Mouse (Mus musculus): ENCODE measurements around the gene Upk3bl. TPM values are rescaled to one million over a fixed set of nuclear protein-coding genes. Genes with fewer than 3 reads are reported as not detected.

Gene Upk3bl
- polyA plus RNA-seq, 1 experiment from 2014 or later, result not detected

DNA sequence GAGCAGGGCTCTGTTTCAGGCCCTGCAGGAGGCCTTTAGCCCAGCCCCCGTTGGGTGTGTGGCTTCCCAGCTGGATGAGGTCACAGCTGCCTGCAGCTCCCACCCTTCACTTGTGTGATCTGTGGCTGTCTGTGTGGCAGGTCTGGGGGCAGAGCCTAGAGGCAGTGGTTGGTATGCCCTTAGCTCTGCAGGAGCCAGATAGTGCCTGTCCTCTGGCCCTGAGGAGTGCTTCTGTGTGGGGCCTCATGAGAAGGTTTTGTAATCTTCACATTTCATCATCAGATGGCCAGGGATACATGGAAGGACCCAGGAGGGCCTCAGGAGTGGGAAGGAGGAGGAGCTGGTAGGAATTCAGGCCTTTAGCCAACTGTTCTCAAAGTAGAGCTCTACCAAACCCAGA lies 34.4 kb upstream of the Upk3bl start:
- Histone ChIP-seq H3K4me2 (ENCODE audit: low read length) (no peak overlapping the region), H3K36me3 (ENCODE audit: control insufficient read depth, insufficient read depth, low read length) (no peaks in the 10 kb centered on the region), H3K9me3 (replicated peaks; ENCODE audit: control insufficient read depth, low read length, poor library complexity, severe bottlenecking) (no peaks in the 10 kb centered on the region), H3K4me3 (ENCODE audit: low read depth, low read length) (no peak overlapping the region), H3K27ac (ENCODE audit: low read length) (no peak overlapping the region), H3K9ac (ENCODE audit: low read depth, low read length) (no peak overlapping the region), H3K4me1 (ENCODE audit: control insufficient read depth, insufficient read depth, low read length) (peaks cover 11% of the 10 kb centered on the region; the same call in 1 of the 2 replicates), H3K27me3 (ENCODE audit: control insufficient read depth, insufficient read depth, low read depth, low read length) (no peaks in the 10 kb centered on the region)
- 48% methylated on average over 1 of the region's 1 CpGs for WGBS
- no peak for ATAC-seq

DNA sequence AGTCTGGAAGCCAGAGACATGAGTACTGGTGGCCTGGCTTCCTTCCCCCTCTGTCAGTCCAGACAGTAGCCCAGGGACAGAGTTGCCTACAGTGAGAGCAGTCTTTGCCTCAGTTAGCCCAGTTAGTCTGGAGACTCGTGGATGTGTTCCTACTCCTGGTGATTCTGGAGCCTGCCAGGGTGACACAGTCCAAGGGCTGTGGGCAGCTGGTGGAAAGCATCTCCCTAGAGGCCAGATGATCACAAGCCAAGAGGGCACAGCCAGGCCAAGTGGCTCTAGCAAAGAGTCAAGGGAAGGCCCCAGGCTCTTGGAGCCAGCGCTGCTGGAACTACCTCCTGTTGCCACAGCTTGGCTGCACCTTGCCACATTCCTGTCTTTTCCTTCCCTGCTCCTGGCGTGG lies 28.6 kb upstream of the Upk3bl start:
- Histone ChIP-seq H3K4me2 (ENCODE audit: low read length) (no peak overlapping the region), H3K27me3 (ENCODE audit: control insufficient read depth, insufficient read depth, low read depth, low read length) (no peaks in the 10 kb centered on the region), H3K9ac (ENCODE audit: low read depth, low read length) (no peak overlapping the region), H3K27ac (ENCODE audit: low read length) (no peak overlapping the region), H3K36me3 (ENCODE audit: control insufficient read depth, insufficient read depth, low read length) (peaks cover 17% of the 10 kb centered on the region; the same call in 1 of the 2 replicates), H3K9me3 (replicated peaks; ENCODE audit: control insufficient read depth, low read length, poor library complexity, severe bottlenecking) (no peaks in the 10 kb centered on the region), H3K4me1 (ENCODE audit: control insufficient read depth, insufficient read depth, low read length) (no peaks in the 10 kb centered on the region), H3K4me3 (ENCODE audit: low read depth, low read length) (no peak overlapping the region)
- ATAC-seq, result no peak
- 87% methylated on average over 3 of the region's 3 CpGs for WGBS

DNA sequence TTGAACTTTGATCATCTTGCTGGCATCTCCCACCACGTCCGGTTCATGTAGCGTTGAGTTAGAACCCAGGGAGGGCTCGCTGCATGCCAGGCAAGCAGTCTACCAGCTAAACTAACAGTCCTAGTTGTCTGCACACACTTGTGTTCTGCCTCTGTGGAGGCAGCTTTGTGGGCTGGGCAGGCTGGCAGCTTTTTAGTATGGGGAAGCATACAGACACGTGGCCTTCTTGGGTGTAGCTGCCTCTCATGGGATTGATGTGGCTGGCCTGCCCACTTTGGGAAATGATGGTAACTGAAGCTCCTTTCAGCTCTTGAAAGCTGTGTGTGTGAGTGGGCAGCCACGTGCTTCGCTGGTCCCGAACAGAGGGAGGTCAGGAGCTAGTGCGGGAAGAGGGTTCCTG lies 27.4 kb upstream of the Upk3bl start:
- Histone ChIP-seq H3K4me2 (ENCODE audit: low read length) (no peak overlapping the region), H3K4me1 (ENCODE audit: control insufficient read depth, insufficient read depth, low read length) (no peaks in the 10 kb centered on the region), H3K4me3 (ENCODE audit: low read depth, low read length) (no peak overlapping the region), H3K27ac (ENCODE audit: low read length) (no peak overlapping the region), H3K9me3 (replicated peaks; ENCODE audit: control insufficient read depth, low read length, poor library complexity, severe bottlenecking) (no peaks in the 10 kb centered on the region), H3K9ac (ENCODE audit: low read depth, low read length) (no peak overlapping the region), H3K27me3 (ENCODE audit: control insufficient read depth, insufficient read depth, low read depth, low read length) (no peaks in the 10 kb centered on the region), H3K36me3 (ENCODE audit: control insufficient read depth, insufficient read depth, low read length) (peaks cover 23% of the 10 kb centered on the region; the same call in 1 of the 2 replicates)
- WGBS, result 79% methylated on average over 9 of the region's 9 CpGs
- no peak for ATAC-seq

DNA sequence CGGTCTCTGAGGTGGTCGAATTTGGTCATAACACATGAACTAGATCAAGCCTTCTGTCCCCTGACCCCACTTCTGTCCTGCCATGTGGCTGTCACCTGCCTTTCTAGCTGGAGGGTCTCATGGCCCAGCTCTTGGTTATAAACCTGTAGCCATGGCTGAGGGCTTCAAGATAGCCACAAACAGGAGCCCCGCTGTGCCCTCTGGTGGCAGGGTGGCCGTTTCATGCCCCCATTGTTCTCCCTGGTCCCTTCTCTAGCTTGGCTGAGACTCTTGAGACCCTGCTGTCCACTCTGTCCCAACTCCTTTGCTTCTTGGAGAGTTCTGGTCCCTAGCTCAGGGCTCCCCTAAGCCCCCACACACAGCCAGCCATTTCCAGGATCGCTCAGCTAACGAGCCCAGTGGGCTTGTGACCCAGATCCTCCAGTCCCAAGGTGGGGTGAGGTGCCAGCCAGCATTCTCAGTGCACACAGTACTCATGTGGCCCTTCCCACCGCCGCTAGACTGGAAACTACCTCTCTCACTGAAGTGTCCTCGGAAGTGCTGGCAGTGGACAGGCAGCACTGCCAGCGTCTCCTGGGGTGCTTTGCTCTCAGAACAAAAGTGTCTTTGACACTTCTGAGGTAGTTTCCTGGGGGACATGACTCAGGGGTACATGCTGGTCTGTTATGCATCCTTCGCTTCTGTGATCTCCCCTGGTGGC lies 26.5 kb upstream of the Upk3bl start:
- Histone ChIP-seq H3K9ac (ENCODE audit: low read depth, low read length) (no peak overlapping the region), H3K27ac (ENCODE audit: low read length) (no peak overlapping the region), H3K9me3 (replicated peaks; ENCODE audit: control insufficient read depth, low read length, poor library complexity, severe bottlenecking) (no peaks in the 10 kb centered on the region), H3K36me3 (ENCODE audit: control insufficient read depth, insufficient read depth, low read length) (peaks cover 28% of the 10 kb centered on the region), H3K27me3 (ENCODE audit: control insufficient read depth, insufficient read depth, low read depth, low read length) (no peaks in the 10 kb centered on the region), H3K4me1 (ENCODE audit: control insufficient read depth, insufficient read depth, low read length) (no peaks in the 10 kb centered on the region), H3K4me3 (ENCODE audit: low read depth, low read length) (no peak overlapping the region), H3K4me2 (ENCODE audit: low read length) (no peak overlapping the region)
- ATAC-seq, result no peak
- WGBS, result 71% methylated on average over 11 of the region's 11 CpGs

DNA sequence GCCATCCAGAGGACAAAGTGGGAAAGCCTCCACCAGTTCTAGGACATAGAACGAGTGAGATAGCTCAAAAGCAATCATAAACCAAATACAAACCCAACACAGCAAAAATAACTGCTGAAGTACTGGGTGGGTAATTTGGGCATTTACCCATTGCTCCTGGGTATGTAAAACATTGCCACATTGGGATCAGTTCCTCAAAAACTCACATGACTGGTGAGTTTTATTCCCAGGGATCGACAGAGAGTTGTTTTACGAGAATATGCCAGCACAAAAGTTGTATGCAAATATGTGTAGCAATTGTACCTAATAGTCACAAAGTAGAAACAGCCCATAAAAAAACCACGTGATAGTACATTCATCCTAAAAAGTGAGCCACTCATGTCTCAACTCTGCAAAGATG lies 19.4 kb upstream of the Upk3bl start:
- H3K27me3 ChIP-seq (ENCODE audit: control insufficient read depth, insufficient read depth, low read depth, low read length), result no peaks in the 10 kb centered on the region
- peaks cover 12% of the 10 kb centered on the region for H3K36me3 ChIP-seq (ENCODE audit: control insufficient read depth, insufficient read depth, low read length)
- 86% methylated on average over 4 of the region's 4 CpGs for WGBS
- H3K4me1 ChIP-seq (ENCODE audit: control insufficient read depth, insufficient read depth, low read length), result no peaks in the 10 kb centered on the region
- no peaks in the 10 kb centered on the region for H3K9me3 ChIP-seq (replicated peaks; ENCODE audit: control insufficient read depth, low read length, poor library complexity, severe bottlenecking)
- no peak overlapping the region for H3K4me2 ChIP-seq (ENCODE audit: low read length)
- no peak overlapping the region for H3K27ac ChIP-seq (ENCODE audit: low read length)
- H3K9ac ChIP-seq (ENCODE audit: low read depth, low read length), result no peak overlapping the region
- ATAC-seq, result no peak
- no peak overlapping the region for H3K4me3 ChIP-seq (ENCODE audit: low read depth, low read length)

DNA sequence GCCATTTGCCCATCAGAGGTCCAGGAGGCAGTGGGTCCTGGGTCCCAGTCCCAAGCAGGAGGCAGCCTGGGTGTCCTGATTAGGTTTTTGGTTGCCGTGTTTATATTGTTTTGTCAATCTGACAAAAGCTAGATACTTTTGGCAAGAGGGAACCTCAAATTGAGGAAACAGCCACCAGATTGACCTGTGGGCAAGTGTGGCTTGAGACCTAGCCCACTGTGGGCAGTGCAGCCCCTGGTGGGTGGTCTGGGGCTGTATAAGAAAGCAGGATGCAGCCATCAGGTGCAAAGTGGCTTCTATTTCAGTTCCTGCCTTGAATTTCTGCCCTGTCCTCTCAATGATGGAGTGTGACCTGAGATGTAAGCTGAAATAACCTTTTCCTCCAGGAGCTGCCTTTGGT lies 19.0 kb upstream of the Upk3bl start:
- no peaks in the 10 kb centered on the region for H3K9me3 ChIP-seq (replicated peaks; ENCODE audit: control insufficient read depth, low read length, poor library complexity, severe bottlenecking)
- no peak overlapping the region for H3K4me3 ChIP-seq (ENCODE audit: low read depth, low read length)
- 92% methylated on average over 1 of the region's 1 CpGs for WGBS
- no peak for ATAC-seq
- H3K4me1 ChIP-seq (ENCODE audit: control insufficient read depth, insufficient read depth, low read length), result no peaks in the 10 kb centered on the region
- peaks cover 12% of the 10 kb centered on the region for H3K36me3 ChIP-seq (ENCODE audit: control insufficient read depth, insufficient read depth, low read length)
- no peak overlapping the region for H3K9ac ChIP-seq (ENCODE audit: low read depth, low read length)
- H3K27ac ChIP-seq (ENCODE audit: low read length), result no peak overlapping the region
- H3K27me3 ChIP-seq (ENCODE audit: control insufficient read depth, insufficient read depth, low read depth, low read length), result no peaks in the 10 kb centered on the region
- H3K4me2 ChIP-seq (ENCODE audit: low read length), result no peak overlapping the region

DNA sequence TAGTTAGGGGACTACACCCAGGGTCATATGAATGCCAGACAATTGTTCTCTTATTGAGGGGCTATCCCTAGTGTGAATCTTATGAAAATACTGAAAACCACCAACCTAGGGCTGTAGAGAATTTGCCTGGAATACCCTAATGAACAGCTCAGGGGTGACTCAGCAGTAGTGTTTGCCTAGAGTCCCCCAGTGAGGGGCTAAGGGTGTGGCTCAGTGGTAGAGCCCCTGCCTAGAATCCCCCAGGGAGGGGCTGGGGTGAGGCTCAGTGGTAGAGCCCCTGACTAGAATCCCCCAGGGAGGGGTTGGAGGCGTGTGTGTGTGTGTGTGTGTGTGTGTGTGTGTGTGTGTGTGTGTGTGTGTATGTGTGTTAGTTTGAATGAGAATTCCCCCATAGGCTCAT lies 17.6 kb upstream of the Upk3bl start:
- Histone ChIP-seq H3K27ac (ENCODE audit: low read length) (no peak overlapping the region), H3K27me3 (ENCODE audit: control insufficient read depth, insufficient read depth, low read depth, low read length) (no peaks in the 10 kb centered on the region), H3K36me3 (ENCODE audit: control insufficient read depth, insufficient read depth, low read length) (peaks cover 6% of the 10 kb centered on the region), H3K4me3 (ENCODE audit: low read depth, low read length) (no peak overlapping the region), H3K9ac (ENCODE audit: low read depth, low read length) (no peak overlapping the region), H3K9me3 (replicated peaks; ENCODE audit: control insufficient read depth, low read length, poor library complexity, severe bottlenecking) (no peaks in the 10 kb centered on the region), H3K4me2 (ENCODE audit: low read length) (no peak overlapping the region), H3K4me1 (ENCODE audit: control insufficient read depth, insufficient read depth, low read length) (no peaks in the 10 kb centered on the region)
- ATAC-seq, result no peak
- WGBS, result 60% methylated on average over 1 of the region's 1 CpGs

DNA sequence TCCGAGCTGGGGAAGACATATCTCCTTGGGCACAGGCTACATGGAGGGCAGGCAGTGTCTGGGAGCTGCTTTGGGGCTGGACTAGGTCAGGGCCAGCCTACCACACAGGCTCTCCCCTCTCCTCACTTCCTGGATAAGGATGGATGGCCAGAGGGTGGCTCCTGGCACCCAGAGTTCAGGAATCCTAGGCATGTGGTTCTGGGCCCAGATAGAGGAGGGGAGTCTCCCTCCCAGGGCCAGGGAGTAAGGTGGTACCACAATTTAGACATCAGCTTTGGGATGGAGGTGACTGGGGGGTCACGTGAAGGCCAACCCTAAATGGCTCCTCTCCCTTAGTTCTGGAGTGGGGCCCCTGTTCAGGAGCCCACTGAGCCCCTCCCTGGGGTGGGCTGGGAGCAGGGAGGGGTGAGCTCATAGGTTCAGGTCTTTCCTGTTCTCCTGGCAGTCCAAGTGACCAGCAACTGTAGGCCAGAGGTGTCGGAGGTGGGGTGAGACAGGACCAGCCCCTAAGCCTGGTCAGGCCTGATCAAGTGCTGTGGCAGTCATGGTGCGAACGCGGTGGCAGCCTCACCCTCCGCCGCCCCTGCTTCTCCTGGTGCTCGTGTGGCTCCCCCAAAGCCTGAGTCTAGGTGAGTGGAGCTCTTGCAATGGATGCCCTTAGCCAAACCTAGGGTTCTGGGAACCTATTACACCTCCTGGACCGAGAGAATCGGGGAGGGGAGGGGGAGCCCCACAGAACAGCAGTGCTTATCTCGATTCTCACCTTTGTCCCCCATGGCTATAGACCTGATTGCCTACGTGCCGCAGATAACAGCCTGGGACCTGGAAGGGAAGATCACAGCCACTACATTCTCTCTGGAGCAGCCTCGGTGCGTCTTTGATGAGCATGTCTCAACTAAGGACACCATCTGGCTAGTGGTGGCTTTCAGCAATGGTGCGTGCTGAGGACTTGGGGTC lies 15.8 kb upstream of the Upk3bl start, which contains the start of gene Upk3b:
TSS of gene Upk3b (plus strand) at position 239 of the 957 bp plus-strand sequence.
- H3K4me2 ChIP-seq (ENCODE audit: low read length), result no peak within 1 kb of the TSS
- no peak within 1 kb of the TSS for H3K27ac ChIP-seq (ENCODE audit: low read length)
- no peak within 1 kb of the TSS for H3K4me3 ChIP-seq (ENCODE audit: low read depth, low read length)
- H3K4me1 ChIP-seq (ENCODE audit: control insufficient read depth, insufficient read depth, low read length), result no peaks in the 10 kb centered on the region
- 87% methylated on average over 17 of the region's 17 CpGs for WGBS
- H3K27me3 ChIP-seq (ENCODE audit: control insufficient read depth, insufficient read depth, low read depth, low read length), result no peaks in the 10 kb centered on the region
- no peak within 1 kb of the TSS for H3K9ac ChIP-seq (ENCODE audit: low read depth, low read length)
- H3K9me3 ChIP-seq (replicated peaks; ENCODE audit: control insufficient read depth, low read length, poor library complexity, severe bottlenecking), result no peaks in the 10 kb centered on the region
- ATAC-seq, result no peak
- H3K36me3 ChIP-seq (ENCODE audit: control insufficient read depth, insufficient read depth, low read length), result no peaks in the 10 kb centered on the region

DNA sequence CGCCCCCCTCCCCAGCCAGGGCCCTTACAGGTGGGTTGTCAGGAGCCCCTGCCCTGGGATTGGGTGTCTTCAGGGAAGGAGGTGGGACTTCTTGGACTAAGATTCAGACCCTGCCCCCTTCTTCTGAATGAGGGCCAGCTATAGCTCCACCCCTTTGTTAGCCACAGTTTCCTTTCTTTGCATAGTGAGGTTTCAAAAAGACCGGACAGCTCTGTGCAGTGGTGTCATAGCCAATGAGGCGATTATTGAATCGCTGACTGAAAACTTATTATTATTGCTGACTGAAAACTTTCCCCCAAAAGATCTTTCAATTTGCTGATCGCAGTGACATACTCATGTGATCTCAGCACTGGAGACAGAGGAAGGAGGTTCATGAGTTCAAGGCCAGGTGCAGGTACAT lies 14.1 kb upstream of the Upk3bl start:
- Histone ChIP-seq H3K9ac (ENCODE audit: low read depth, low read length) (no peak overlapping the region), H3K4me1 (ENCODE audit: control insufficient read depth, insufficient read depth, low read length) (no peaks in the 10 kb centered on the region), H3K27ac (ENCODE audit: low read length) (no peak overlapping the region), H3K27me3 (ENCODE audit: control insufficient read depth, insufficient read depth, low read depth, low read length) (no peaks in the 10 kb centered on the region), H3K9me3 (replicated peaks; ENCODE audit: control insufficient read depth, low read length, poor library complexity, severe bottlenecking) (no peaks in the 10 kb centered on the region), H3K36me3 (ENCODE audit: control insufficient read depth, insufficient read depth, low read length) (no peaks in the 10 kb centered on the region), H3K4me3 (ENCODE audit: low read depth, low read length) (no peak overlapping the region), H3K4me2 (ENCODE audit: low read length) (no peak overlapping the region)
- ATAC-seq, result no peak
- 34% methylated on average over 5 of the region's 5 CpGs for WGBS
